Mouse (Mus musculus) T-helper 2 cell (primary cell): ENCODE results near the gene Cacnb2.

Experiments
- in situ Hi-C: fragments of 300-600 bp; cut with MboI, MseI; formaldehyde crosslinking; loops from one replicate; pipeline ENCODE4 v1.15.1; 2025; ENCODE audit warnings: high pct_unique_total_duplicates

The Cacnb2 gene

DNA sequence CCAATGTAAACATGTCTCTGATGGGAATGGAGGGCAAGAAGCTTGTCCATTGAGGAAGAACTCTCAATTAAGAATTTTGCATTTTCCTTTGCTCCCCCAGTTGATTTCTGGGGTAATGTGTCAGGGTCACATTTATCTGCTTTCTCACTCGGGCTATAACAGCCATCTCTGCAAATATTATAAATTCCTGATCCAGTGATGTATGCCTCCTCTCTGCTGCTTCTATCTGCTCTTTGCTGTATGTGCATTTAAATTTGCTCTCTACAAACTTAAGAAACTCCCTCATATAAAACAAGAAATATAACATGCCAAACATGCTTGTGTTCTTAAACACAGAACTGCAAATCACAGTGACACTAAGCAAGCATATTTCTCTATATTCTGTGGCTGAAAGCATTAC is 171.5 kb downstream of the Cacnb2 start:
- in situ Hi-C loops: no loop called here

GRCm38 (mm10) chr2:14774857-14775495 is 172.1 kb downstream of the Cacnb2 start:
- in situ Hi-C loops: no loop called here

DNA sequence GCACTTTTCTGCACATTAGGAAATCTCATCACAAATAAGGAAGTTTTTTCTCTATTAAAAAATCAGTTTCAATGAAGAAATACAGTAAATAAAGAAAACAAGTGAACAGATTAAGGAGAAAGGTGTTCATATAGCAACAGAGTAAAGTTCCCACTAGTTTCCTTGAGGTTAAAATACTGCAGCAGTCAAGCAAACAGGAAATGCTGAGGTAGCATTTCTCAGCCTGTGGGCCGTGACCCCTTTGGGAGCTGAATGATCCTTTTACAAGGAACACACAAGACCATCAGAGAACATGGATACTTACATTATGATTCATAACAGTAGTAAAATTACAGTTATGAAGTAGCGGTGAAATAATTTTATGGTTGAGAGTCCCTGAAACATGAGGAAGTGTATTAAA is 185.1 kb downstream of the Cacnb2 start:
- in situ Hi-C loops: no loop called here

DNA sequence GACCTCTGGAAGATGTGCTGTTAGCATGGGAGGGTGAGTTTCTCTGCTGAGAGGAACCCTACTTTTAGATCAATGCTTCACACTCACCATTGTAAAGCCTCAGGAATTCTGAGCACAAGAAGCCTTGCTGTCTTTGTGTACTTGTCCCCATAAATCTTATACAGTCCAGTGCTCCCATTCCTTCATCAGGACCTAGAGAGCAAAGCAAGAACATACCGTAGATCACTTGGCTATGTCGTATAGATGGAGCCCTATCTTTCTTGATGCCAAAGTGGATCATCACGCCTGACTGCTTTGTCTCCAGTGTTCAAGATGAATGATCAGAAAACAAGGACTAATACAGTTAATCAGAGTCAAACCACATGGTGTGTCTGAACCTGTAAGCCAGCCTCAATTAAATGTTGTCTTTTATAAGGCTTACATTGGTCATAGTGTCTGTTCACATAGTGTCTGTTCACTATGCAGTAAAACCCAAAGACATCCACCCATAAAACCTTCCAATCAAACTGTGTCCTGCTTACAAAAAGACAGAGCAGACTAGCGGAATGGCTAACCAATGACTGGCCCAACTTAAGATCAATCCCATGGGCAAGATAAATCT is 198.7 kb downstream of the Cacnb2 start:
- in situ Hi-C loops: no loop called here

DNA sequence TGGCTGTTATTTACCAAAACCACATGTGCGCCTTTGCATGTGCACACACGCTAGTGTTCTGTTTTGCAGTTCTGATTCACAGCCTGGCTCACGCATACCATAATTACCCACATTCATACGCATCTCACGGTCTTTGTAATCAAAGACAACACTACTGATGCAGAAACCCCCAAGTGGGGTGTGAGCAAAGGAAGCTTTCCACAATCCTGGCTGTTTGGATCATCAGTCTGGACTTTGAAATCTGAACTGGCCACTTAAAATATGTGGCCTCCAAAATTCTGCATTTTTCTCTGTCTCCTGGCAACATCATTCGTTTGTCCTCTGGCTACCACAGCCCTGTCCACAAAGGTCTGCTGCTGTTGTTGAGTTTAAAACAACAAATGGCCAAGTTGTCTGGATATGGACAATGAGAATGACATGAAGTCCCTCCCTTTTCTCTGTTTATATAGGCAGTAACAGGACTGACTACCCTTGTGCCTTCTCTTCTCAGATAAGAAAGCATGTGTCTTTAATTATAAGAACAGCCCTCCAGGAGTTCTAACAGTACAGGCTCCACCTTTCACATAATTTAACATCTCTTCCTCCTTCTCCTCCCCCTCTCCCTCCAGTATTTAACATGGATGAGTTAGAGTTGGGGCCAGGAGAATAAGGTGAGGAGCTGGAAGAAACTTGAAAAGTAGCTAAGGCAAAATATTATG is 204.9 kb downstream of the Cacnb2 start:
- in situ Hi-C loops: no loop called here

GRCm38 (mm10) chr2:14814977-14815376 is 212.1 kb downstream of the Cacnb2 start:
- in situ Hi-C loops: no loop called here

DNA sequence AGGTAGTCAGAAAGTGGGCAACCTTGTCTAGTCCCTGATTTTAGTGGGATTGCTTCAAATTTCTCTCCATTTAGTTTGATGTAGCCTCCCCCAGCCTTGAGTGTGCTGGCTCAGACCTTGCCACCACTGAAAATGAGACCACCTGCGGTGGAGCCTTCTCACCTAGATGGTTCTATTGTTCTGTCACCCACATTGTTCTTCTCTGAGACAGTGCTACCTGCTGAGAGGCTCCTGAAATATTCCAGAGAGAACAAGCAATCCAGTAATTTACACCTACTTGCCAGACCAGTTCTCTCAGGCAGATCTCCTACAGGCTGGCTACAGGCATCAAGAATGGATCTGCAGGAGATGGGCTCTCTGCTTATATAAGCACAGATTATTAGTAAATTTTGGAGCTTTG is 215.8 kb downstream of the Cacnb2 start:
- in situ Hi-C loops: no loop called here

GRCm38 (mm10) chr2:14820946-14821345 is 218.1 kb downstream of the Cacnb2 start:
- in situ Hi-C loops: no loop called here

DNA sequence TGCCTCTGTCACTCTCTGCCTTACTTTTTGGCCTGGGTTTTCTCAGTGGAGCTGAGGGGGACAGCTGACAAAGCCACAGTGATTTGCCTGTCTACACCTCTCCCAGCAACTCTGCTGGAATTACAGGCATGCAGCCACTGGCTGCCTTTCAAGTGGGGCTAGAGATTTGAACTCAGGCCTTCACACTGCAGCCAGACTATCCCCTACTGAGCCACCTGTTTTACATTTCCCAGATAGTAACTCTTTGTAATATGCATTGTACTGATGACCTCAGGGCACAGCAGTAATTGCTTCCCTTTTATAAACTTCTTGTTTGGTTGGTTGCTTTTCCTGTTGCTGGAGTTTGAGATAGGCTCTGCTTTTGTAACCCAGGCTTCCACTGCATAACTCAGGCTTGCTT is 220.2 kb downstream of the Cacnb2 start:
- in situ Hi-C loops: no loop called here

DNA sequence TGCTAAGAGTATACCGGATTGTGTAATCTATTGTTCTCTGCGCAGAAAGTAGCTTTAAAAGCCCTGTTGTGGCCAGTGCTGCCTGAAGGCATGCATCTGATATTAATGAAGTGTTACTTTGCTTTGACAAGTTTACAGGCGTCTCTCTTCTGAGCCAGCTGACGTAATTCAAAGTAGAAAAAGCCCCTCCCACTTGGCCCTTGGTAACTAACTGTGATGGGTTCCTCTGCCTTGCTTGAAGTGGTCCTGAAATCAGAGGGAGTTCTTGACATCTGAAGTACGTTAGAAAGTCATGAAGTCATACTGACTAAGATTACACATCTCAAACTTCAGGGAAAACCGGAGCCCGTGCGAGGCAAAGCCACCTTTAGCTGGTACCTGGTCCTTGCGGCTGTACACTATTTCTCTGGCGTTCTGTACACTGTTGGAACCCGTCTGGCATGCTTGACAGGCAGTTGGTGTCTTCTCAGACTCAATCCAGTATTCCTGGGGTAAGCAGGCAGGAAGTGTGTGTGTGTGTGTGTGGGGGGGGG is 221.0 kb downstream of the Cacnb2 start:
- in situ Hi-C loops: no loop called here

DNA sequence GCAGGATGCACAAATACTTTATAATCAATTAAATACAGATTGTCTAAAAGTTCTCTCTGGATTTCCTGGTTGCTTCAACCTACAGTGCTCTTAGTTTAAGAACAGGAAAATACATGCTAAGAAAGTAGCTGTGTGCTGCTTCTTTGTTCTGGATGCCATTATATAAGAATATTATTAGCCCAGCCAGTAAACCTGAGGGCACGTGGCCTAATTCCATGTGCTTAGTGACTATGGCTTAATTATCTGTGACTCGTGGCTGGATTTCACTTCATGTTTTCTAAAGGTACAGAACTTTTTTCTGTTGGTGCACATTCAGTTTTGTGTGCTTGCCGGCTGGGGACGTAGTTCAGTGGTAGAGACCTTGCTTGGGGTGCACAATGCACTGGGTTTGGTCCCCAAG is 222.3 kb downstream of the Cacnb2 start:
- in situ Hi-C loops: no loop called here

DNA sequence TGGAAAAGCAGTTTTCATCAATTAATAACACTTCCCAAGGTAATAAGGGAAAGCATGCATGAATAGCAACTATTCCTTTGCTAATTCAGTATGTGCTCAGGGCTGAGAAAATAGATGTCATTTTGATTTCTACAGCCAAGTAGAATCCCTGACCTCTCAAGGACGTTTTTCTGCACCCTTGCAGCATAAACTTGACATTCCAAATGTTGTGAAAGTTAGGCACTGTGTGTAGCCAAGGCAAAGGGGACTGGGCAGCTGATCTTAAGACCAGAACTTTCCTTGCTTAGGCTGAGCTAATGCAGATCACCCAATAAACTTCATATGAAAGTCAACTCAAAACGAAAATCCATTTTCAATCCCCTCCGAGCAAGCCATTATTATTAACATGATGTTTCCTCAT is 226.6 kb downstream of the Cacnb2 start:
- in situ Hi-C loops: no loop called here

DNA sequence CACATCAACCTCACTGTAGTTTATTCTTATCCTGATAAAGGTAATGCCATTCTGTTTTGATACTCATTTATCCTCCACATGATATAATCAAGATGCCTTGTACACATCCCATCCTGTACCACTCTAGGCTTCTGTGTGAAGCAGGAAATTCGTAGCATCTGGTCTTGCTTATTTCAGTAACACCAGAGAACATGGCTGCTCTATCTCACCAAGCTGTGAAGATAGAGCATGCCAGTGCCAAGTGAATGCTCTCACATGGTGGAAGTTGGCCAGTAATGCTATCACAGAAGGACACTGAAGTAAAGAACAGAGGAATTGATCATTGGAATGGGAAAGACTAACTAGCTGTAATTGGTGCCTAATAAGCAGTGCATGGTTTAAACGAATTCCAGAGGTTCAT is 228.4 kb downstream of the Cacnb2 start:
- in situ Hi-C loops: loop anchor here (5.0 kb wide), 1 partner anchor 41 kb away; no protein-coding TSS in a partner anchor

DNA sequence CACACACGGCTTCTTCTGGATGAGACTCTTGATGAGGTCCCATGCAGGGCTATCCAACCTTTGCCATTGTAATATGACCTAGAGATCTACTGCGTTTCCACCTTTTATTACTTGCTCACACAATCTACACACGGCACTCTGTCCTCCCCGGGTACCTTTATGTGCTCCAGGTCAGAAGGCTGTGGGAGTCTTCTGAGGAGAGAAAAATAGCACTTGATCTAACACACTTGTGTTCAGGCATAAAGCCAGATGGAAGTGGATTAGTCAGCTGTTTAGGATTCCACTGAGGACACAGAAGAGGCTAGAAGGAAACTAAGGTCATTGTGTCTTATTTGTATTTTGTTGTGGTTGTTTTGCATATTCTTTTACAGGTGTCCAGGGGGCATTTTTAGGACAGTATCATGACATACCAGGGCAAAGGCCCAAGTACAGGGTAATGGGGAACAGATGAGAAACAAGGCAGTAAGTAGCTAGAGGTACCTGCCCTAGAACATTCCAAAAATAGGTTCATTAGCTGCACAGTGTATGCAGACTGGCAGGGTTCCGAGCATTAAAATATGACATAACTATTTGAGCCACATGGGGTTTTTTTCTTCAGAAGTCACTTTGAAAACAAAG is 231.9 kb downstream of the Cacnb2 start:
- in situ Hi-C loops: loop anchor here (5.0 kb wide), 1 partner anchor 37 kb away; no protein-coding TSS in a partner anchor

DNA sequence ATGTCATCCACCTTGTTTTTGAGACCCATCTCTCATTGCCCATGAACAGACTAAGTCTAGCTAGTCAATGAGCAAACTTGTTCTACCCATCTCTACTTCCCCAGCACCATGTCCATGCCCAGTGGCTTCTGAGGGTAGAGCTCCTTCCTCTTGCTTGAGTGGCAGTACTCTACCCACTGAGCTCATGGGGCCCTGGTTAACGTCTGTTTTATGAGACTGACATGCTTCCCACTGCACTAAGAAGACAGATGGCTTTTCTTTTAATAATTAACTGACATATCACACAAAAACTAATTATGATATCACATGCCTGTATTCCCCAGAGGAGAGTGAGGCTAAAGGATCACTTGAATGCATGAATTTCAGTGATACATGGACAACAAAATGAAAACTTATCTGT is 238.4 kb downstream of the Cacnb2 start:
- in situ Hi-C loops: no loop called here

- in situ Hi-C loops: no loop called here
These were observed 243.8 kb downstream of the Cacnb2 start for GRCm38 (mm10) chr2:14846727-14847126.

DNA sequence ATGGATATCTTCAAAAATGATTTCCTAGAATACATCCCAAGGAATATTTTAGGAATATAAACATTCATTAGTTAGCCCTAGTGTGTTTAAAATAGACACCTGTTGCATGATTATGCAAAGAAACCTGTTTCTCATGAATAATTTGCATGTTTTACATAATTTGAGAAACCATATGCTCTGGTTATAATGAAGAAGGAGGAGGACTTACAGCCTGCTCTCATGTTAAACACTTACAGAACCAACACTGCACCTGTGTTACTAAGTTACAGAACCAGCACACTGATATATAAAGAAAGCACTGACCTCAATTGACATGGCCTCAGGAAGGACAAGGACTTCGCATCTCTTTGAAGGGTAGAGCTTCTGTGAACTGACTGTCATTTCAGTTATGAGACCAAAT is 244.3 kb downstream of the Cacnb2 start:
- in situ Hi-C loops: no loop called here

GRCm38 (mm10) chr2:14850831-14851230 is 247.9 kb downstream of the Cacnb2 start:
- in situ Hi-C loops: no loop called here

DNA sequence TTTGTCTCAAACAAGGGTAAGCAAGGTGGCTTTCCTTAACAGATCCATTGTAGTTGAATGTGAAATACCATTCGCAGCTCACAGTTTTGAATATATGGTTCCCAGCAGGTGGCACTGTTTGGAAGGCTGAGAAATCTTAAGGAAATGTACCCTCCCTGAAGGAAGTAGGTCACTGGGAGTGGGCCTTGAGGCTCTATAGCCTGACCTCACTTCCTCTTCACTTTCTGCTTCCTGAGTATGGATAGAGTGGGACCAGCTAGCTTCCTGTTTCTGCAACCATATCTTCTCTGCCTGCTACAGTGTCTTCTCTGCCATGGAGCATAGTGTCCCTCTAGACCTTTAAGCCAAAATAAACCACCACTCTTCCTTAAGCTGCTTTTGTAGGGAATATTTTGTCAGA is 248.5 kb downstream of the Cacnb2 start:
- in situ Hi-C loops: no loop called here

DNA sequence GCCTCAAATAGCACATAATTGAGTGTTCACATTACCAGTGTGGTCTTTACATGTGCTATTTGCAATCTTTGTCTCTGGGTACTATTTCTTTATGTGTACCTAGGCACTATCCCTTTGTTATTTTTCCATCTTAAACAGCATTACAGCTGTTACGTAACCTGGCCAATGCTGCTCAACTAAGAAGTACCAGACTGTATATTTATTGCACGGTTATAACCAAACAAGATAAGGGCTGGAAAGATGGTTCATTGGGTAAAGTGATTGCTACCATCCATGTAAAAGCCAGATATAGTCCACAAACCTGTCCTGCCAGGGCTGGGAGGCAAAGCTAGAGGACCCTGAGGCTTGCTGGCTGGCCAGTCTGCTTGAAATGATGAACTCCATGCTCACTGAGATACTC is 251.2 kb downstream of the Cacnb2 start:
- in situ Hi-C loops: no loop called here

DNA sequence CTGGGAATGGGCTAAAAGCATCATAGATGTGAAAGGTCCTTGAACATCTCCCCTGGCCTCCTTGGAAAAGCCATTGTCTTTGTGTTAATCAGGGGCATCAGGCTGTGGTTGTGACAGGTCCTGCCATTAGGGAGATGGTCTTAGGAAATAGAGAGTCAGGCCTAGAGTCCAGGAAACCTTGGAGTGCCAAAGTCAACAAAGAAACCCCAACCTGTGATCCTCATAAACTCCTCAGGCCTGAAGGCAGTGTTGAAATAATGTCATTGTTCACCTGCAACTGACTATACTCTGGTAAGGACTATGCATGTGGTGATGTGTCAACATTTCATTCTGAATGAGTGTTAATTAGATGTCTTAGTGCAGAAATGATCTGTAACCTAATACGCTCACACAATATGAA is 255.4 kb downstream of the Cacnb2 start:
- in situ Hi-C loops: no loop called here

- in situ Hi-C loops: no loop called here
These were observed 257.5 kb downstream of the Cacnb2 start for GRCm38 (mm10) chr2:14860350-14860749.
